Mouse (Mus musculus) heart, embryonic 12.5 days (tissue): ENCODE results near the gene Rad54l. TPM values are rescaled to one million over a fixed set of nuclear protein-coding genes. Genes with fewer than 3 reads are reported as not detected.

Source experiments
- ATAC-seq: fragments of 200-750 bp; cut with Nextera tagmentation; 2 replicates; pipeline ENCODE4 v1.8.0; 2017; ENCODE audit warnings: moderate TSS enrichment, moderate library complexity; ENCODE audit not compliant: insufficient number of reproducible peaks, low FRiP score
- H3K27ac ChIP-seq: fragments of 300-500 bp; sonication (generic); 2 replicates; pipeline ENCODE4 v1.5.1; 2016; ENCODE audit warnings: mild to moderate bottlenecking, moderate library complexity; ENCODE audit not compliant: poor library complexity, severe bottlenecking
- H3K27me3 ChIP-seq: fragments of 300-500 bp; sonication (generic); replicated peaks from 2 replicates; pipeline ENCODE4 v1.6.1; 2016; ENCODE audit warnings: mild to moderate bottlenecking, moderate library complexity
- H3K36me3 ChIP-seq: fragments of 300-500 bp; sonication (generic); 2 replicates; pipeline ENCODE4 v1.6.1; 2016; ENCODE audit warnings: mild to moderate bottlenecking, moderate library complexity
- H3K4me1 ChIP-seq: fragments of 300-500 bp; sonication (generic); replicated peaks from 2 replicates; pipeline ENCODE4 v1.6.1; 2016; ENCODE audit warnings: mild to moderate bottlenecking
- H3K4me2 ChIP-seq: fragments of 300-500 bp; sonication (generic); 2 replicates; pipeline ENCODE4 v1.6.1; 2016; ENCODE audit warnings: mild to moderate bottlenecking, moderate library complexity
- H3K4me3 ChIP-seq: fragments of 300-500 bp; sonication (generic); 2 replicates; pipeline ENCODE4 v1.5.1; 2016; ENCODE audit warnings: mild to moderate bottlenecking
- H3K9ac ChIP-seq: fragments of 300-500 bp; sonication (generic); 2 replicates; pipeline ENCODE4 v1.6.1; 2016; ENCODE audit warnings: mild to moderate bottlenecking, moderate library complexity
- H3K9me3 ChIP-seq: fragments of 300-500 bp; sonication (generic); replicated peaks from 2 replicates; pipeline ENCODE4 v1.6.1; 2016; ENCODE audit warnings: mild to moderate bottlenecking, moderate library complexity
- WGBS: fragments of 180-500 bp; shearing (Covaris S2); methylation state at CpG from one replicate; pipeline ENCODE4 v1.1.7; 2016; 5-methylcytosine and 5-hydroxymethylcytosine counted together
- polyA plus RNA-seq: library from polyadenylated mRNA; unstranded; fragments of >200 nt; fragmentation: Nextera tagmentation; extraction: Ambion mirVana; gene quantifications from 2 replicates; pipeline ENCODE4 v1.2.1, GENCODE M21; 2016

The Rad54l gene
- polyA plus RNA-seq, 1 experiment from 2014 or later = 25.1 TPM

DNA sequence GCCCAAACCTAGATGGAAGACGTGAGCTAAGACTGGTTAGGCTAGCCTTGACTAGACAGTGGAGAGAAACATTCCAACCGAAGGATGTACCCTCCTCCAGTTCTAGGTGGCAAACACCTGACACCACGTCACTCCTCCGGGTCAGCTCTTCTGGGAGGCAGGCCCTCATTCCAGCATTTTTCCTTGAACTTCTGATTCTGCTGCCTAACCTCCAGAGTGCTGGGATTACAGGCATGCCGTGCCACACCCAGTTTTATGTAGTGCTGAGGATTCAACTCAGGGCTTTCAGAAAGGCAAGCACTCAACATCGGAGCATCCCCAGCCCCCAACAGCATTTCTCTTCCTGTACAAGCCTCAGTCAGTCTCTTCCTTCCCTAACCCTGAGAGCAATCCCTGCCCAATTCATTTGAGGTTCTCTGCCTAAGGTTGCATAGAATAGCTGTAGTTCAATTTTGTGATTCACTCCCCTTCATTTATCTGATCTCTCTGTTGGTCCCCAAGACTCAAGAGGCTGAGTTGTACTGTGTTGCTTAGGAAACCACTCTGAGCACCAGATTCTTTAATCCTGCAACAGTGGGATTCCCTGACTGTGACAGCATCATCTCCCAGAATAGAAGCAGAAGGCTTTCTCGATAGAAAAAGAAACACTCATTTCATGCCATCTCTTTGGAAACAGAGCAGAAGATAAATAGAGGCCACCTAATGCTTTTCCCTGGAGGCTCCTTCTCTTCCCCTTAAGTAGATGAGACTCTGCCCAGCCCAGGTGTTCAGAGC, 17.5 kb upstream of the Rad54l start:
- 70% methylated on average over 7 of the region's 7 CpGs for WGBS
- H3K9me3 ChIP-seq = no peaks in the 10 kb centered on the region
- peaks cover 24% of the 10 kb centered on the region for H3K4me1 ChIP-seq
- no peak overlapping the region for H3K4me2 ChIP-seq
- no peak overlapping the region for H3K27ac ChIP-seq
- no peaks in the 10 kb centered on the region for H3K36me3 ChIP-seq
- no peak overlapping the region for H3K4me3 ChIP-seq
- H3K27me3 ChIP-seq = 0 out of 2 replicates have a peak, but pooled peaks cover 6% of the 10 kb centered on the region
- no peak for ATAC-seq
- H3K9ac ChIP-seq = no peak overlapping the region

DNA sequence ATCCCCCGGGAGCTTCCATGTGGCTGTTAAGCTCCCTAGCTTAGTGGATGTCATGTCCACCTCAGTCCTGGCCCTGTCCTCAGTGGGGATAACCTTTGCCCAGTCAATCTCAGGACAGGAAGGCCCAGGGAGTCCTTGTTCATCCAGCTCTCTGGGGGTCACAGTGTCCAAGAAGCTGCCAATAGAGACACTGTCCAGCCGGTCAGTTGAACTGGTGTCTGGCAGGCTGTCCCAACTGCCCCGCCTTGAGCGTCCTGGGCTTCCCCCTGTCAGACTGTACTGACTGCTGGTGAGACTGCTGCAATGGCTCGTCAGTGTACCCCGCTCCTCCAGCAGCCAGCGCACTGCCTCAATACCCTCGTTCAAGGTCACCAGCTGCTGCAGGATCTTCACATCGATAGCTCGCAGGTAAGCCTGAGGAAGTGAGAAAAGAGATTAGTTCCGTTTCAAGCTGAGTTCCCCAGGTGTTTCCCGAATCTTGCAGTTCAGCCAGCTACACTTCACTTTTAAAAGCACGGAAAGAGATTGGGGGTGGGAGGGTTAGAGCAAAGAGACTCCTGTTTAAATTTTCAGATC, 14.0 kb upstream of the Rad54l start:
- Histone ChIP-seq H3K4me1 (peaks cover 13% of the 10 kb centered on the region), H3K27ac (no peak overlapping the region), H3K36me3 (no peaks in the 10 kb centered on the region), H3K9ac (no peak overlapping the region), H3K4me2 (no peak overlapping the region), H3K27me3 (no peaks in the 10 kb centered on the region), H3K4me3 (no peak overlapping the region), H3K9me3 (no peaks in the 10 kb centered on the region)
- WGBS = 38% methylated on average over 13 of the region's 13 CpGs
- ATAC-seq = no peak; the same call in 1 of the 2 replicates

DNA sequence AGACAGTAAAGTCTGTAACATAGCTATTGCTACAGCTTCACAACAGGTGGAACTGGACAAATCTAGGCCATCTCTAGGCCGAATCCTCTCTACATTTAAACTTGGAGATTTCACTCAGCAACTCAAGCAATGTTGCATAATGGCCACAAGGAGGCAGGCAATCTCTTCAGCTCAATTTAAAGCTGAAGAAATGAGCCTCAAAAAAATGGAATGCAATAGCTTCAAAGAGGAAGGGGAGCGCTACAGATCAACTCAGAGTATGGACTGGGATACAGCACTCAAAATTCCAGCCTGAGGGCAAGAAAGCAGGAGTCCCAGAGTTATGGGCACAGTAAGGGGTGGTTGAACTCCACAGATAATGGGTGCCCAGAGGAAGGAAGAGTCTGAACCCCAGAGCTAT, 11.5 kb upstream of the Rad54l start:
- Histone ChIP-seq H3K27me3 (no peaks in the 10 kb centered on the region), H3K27ac (no peak overlapping the region), H3K9ac (no peak overlapping the region), H3K4me3 (no peak overlapping the region), H3K36me3 (0 out of 2 replicates have a peak, but pooled peaks cover 3% of the 10 kb centered on the region), H3K4me2 (no peak overlapping the region), H3K9me3 (no peaks in the 10 kb centered on the region), H3K4me1 (0 out of 2 replicates have a peak, but pooled peaks cover 9% of the 10 kb centered on the region)
- no peak for ATAC-seq
- WGBS = 46% methylated on average over 2 of the region's 2 CpGs

DNA sequence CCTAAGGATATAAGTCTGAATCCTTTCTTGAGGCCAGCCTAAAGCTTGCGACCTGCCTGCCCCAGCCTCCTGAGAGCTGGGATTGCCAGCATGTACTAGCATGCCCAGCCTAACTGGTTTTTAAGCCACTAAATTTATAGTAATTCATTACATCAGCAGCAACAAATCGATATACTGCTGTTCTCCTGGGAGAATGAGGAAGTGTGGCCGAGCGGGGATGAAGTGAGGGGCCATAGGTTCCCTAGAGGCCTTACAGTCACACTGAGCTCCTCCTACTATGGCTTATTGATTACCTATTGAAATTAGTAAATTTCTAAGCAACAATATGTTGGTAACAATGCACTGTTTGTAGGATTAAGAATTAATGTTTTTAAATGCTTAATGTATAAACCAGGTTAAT, 9.6 kb upstream of the Rad54l start:
- ATAC-seq = no peak
- no peak overlapping the region for H3K9ac ChIP-seq
- H3K4me3 ChIP-seq = no peak overlapping the region
- 79% methylated on average over 4 of the region's 4 CpGs for WGBS
- 0 out of 2 replicates have a peak, but pooled peaks cover 9% of the 10 kb centered on the region for H3K4me1 ChIP-seq
- H3K27ac ChIP-seq = no peak overlapping the region
- 0 out of 2 replicates have a peak, but pooled peaks cover 3% of the 10 kb centered on the region for H3K36me3 ChIP-seq
- H3K27me3 ChIP-seq = no peaks in the 10 kb centered on the region
- no peak overlapping the region for H3K4me2 ChIP-seq
- H3K9me3 ChIP-seq = no peaks in the 10 kb centered on the region

DNA sequence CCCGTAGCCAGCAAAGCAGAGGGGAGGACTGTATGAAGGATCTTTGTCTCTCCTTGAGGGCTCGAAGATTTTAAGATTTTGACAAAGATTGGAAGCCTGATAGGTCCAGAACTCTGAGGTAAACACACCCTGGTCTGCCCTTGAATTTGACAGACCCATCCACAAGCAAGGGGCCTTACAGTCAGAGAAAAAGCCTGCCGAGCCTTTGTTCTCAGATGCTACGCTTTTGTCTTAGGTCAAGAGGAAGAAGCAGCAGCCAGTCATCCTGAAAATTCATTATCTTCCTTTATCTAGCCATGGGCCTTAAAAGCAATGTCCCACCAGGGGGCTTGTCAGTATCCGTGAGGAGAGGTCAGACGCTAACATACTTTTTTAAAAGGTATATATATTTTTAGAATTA, 4.5 kb upstream of the Rad54l start:
- Histone ChIP-seq H3K9me3 (no peaks in the 10 kb centered on the region), H3K4me3 (no peak overlapping the region), H3K27me3 (no peaks in the 10 kb centered on the region), H3K27ac (no peak overlapping the region), H3K4me2 (no peak overlapping the region), H3K4me1 (peaks cover 8% of the 10 kb centered on the region), H3K9ac (no peak overlapping the region), H3K36me3 (0 out of 2 replicates have a peak, but pooled peaks cover 3% of the 10 kb centered on the region)
- WGBS = 76% methylated on average over 6 of the region's 6 CpGs
- ATAC-seq = no peak

DNA sequence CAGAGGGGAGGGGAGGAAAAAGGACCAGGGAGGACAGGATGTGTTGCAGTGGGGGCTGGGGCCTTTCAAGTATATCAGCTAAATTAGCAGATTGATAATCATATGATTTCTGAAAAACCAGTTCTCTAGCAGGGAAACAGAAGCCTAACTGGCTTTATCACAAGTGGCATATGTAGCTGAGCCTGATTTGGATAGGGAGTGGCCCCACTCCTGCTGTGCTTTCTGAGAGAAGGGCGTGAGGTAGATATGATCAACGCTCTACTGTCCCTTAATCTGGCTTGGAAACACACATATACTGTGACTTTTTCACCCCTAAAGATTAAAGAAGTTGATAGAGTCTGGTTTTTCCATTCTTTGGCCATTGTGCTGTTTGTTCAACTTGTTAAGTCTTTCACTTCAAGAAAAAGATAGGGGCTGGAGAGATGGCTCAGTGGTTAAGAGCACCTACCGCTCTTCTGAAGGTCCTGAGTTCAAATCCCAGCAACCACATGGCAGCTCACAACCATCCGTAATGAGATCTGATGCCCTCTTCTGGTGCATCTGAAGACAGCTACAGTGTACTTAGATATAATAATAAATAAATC, 2.4 kb upstream of the Rad54l start:
- no peak overlapping the region for H3K9ac ChIP-seq
- H3K4me1 ChIP-seq = peaks cover 14% of the 10 kb centered on the region
- no peak overlapping the region for H3K4me3 ChIP-seq
- no peak overlapping the region for H3K27ac ChIP-seq
- WGBS = 82% methylated on average over 4 of the region's 4 CpGs
- H3K27me3 ChIP-seq = no peaks in the 10 kb centered on the region
- no peak overlapping the region for H3K4me2 ChIP-seq
- ATAC-seq = no peak
- no peaks in the 10 kb centered on the region for H3K9me3 ChIP-seq
- no peaks in the 10 kb centered on the region for H3K36me3 ChIP-seq

DNA sequence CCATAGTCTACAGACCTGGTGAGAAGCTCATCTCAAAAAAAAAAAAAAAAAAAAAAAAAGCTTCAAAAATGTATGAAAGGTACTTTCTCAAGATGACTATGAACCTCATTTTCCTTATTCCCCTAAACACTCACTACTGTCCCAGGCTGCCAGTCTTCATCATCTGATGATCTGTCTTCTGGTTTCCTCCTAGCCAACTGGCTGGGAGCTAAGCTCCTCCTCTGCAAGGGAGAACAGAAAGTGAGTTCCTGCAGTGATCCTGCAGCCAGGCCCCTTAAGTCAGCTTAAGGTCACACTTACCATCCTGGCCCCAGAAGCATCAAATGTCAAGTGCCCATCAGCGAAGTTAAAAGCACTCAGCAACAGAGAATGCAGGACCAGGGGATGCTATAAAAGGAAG, 728 bp downstream of the Rad54l start:
- peaks cover 14% of the 10 kb centered on the region for H3K4me1 ChIP-seq
- H3K36me3 ChIP-seq = peaks cover 22% of the 10 kb centered on the region
- H3K4me3 ChIP-seq = peak overlapping the region; percentile 68
- H3K4me2 ChIP-seq = peak overlapping the region; percentile 84
- no peaks in the 10 kb centered on the region for H3K9me3 ChIP-seq
- no peaks in the 10 kb centered on the region for H3K27me3 ChIP-seq
- WGBS = 3% methylated on average over 1 of the region's 1 CpGs
- no peak for ATAC-seq
- peak overlapping the region; percentile 67 for H3K9ac ChIP-seq
- no peak overlapping the region for H3K27ac ChIP-seq

DNA sequence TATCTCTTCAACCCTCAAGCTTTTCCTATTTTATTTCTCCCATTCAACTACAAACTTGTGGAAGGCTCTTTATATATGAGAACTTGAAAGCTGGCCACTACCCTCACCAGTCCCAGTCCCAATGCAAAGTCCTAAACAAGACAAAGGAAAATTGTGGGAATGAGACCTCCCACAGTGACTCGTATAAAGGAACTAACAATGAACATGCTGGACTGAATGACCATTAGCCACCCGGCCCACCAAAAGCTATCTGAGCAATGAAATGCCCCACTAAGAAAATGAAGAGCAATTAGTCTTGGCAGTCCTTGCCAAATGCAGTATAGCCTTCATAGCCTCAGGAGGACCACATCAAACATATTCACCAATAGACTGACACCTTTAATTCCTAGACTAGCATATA, 12.0 kb downstream of the Rad54l start:
- Histone ChIP-seq H3K4me3 (no peak overlapping the region), H3K4me2 (no peak overlapping the region), H3K27ac (no peak overlapping the region), H3K36me3 (peaks cover 48% of the 10 kb centered on the region), H3K4me1 (no peaks in the 10 kb centered on the region), H3K9me3 (no peaks in the 10 kb centered on the region), H3K27me3 (no peaks in the 10 kb centered on the region), H3K9ac (no peak overlapping the region)
- no peak for ATAC-seq
- WGBS = 89% methylated on average over 2 of the region's 2 CpGs

DNA sequence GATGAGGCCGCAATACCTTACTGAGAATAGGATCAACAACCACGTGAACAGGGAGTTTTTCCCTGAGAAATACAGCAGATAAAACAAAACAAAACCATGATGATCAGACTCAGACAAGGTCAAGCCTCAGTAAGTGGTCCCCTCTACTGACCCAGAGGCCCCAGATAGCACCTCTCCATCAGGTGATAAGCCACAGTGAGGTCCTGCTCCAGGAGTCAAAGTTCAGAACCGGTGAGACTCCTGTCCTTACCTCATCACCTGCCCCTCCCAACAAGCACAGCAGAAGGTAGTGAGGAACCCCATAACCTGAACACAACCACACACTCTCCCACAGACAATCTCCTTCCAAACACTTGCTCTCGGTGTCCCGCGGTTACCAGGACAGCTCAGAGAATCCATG, 12.8 kb downstream of the Rad54l start:
- peaks cover 49% of the 10 kb centered on the region for H3K36me3 ChIP-seq
- no peaks in the 10 kb centered on the region for H3K4me1 ChIP-seq
- no peak overlapping the region for H3K4me3 ChIP-seq
- no peaks in the 10 kb centered on the region for H3K27me3 ChIP-seq
- no peaks in the 10 kb centered on the region for H3K9me3 ChIP-seq
- no peak overlapping the region for H3K27ac ChIP-seq
- no peak for ATAC-seq
- H3K9ac ChIP-seq = no peak overlapping the region
- no peak overlapping the region for H3K4me2 ChIP-seq
- 83% methylated on average over 6 of the region's 6 CpGs for WGBS

DNA sequence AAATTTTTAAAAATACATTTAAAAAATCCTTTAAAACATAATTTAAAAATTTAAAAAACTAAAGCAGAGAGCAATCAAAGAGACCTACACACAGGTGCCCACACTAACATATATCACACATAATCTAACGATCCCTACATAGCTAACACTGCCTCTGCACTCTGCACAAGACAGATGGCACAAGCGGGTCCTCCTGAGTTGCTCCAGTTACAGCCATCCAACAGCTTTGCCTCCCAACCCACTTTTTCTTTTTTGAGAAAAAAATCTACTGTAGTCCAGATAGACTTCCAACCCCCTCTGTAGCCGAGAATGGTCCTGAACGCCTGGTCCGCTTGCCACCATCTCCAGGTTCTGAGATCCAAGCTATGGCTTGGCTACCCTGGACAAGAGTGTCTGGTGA, 18.2 kb downstream of the Rad54l start:
- Histone ChIP-seq H3K9me3 (no peaks in the 10 kb centered on the region), H3K4me3 (no peak overlapping the region), H3K9ac (no peak overlapping the region), H3K27me3 (no peaks in the 10 kb centered on the region), H3K27ac (no peak overlapping the region), H3K4me2 (no peak overlapping the region), H3K36me3 (peaks cover 64% of the 10 kb centered on the region), H3K4me1 (no peaks in the 10 kb centered on the region)
- WGBS = 95% methylated on average over 5 of the region's 5 CpGs
- ATAC-seq = no peak

DNA sequence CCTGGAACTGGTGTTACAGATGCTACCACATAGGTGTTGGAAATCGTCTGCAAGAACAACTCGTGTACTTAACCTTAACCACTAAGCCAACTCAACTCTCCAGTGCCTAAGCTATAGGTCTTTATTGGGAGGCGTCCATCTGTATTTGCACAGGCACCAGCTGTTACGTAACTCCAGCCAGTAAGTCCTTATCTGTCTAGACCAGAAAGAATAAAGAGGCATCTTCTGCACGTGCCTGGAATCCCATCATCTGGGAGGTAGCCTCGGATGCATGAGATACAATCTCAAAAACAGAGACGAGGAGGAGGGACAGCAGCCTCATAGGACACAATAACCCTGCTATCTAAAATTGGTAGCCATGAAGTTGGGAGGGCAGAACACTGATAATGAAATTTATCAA, 22.5 kb downstream of the Rad54l start:
- Histone ChIP-seq H3K4me1 (no peaks in the 10 kb centered on the region), H3K36me3 (peaks cover 93% of the 10 kb centered on the region), H3K27me3 (no peaks in the 10 kb centered on the region), H3K4me3 (no peak overlapping the region), H3K27ac (no peak overlapping the region), H3K9me3 (no peaks in the 10 kb centered on the region), H3K9ac (no peak overlapping the region), H3K4me2 (no peak overlapping the region)
- 0 out of 2 replicates have a peak, but pooled peaks have one; percentile 45 for ATAC-seq
- WGBS = 71% methylated on average over 7 of the region's 7 CpGs
